Mouse (Mus musculus): ENCODE measurements around the gene Usp5.

The Usp5 gene

DNA sequence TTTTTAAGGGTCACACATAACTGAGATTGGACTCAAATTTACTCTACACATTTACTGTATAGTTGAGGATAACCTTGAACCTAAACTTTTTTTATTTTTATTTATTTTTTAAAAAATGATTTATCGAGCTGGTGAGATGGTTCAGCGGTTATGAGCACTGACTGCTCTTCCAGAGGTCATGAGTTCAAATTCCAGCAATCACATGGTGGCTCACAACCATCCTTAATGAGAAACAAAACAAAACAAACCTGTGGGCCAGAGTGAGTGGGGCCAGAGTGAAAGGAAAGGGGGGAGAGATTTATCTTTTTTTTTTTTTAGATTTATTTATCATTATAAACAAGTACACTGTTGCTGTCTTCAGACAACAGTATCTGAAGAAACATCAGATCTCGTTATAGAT lies 37.4 kb downstream of the Usp5 start:
- in situ Hi-C loops (cut with MboI; ENCODE audit: unreplicated experiment in 2 of 2) = no loop called here

DNA sequence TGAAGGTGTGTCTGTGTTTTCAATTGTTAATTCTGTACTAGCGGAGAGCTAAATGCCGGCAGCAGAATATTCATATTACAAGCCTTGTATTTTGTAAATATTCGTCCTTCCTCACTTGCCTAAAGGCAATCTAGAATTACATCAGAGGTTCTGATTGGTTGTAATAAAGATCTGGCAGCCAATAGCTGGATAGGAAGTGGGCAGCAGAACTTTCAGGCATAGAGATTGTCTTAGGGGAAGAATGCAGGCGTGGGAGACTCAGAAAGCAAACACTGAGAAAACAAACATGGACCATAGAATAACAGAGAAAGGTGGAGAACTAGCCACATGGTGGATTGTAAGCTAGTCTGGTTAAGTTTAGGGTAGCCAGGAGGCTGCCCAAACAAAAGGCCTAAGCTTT lies 39.2 kb downstream of the Usp5 start:
- in situ Hi-C loops (cut with MboI; ENCODE audit: unreplicated experiment in 2 of 2) = no loop called here

GRCm38 (mm10) chr6:124789519-124789918 lies 39.8 kb downstream of the Usp5 start:
- in situ Hi-C loops (cut with MboI; ENCODE audit: unreplicated experiment in 2 of 2) = no loop called here

DNA sequence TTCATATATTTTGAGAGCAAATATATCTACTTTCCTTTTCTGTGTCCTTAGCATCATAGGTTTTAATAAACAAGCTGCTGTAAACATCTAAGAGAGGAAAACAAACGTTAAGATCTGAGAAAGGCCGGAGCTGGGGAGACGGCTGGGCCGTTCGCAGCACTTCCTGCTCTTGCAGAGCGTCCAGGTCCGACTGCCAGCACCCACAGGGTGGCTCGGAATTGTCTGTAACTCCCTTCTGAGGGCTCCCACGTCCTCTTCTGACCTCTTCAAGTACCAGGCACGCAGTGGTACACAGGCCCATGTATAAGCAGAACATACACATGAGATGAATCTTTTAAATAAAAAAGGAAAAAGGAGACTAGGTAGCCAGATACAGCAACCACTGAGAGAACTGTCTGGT lies 41.6 kb downstream of the Usp5 start:
- in situ Hi-C loops (cut with MboI; ENCODE audit: unreplicated experiment in 2 of 2) = no loop called here

GRCm38 (mm10) chr6:124786756-124787420 lies 42.4 kb downstream of the Usp5 start:
- in situ Hi-C loops (cut with MboI; ENCODE audit: unreplicated experiment in 2 of 2) = no loop called here

GRCm38 (mm10) chr6:124782436-124782835 lies 46.8 kb downstream of the Usp5 start:
- in situ Hi-C loops (cut with MboI; ENCODE audit: unreplicated experiment in 2 of 2) = no loop called here

DNA sequence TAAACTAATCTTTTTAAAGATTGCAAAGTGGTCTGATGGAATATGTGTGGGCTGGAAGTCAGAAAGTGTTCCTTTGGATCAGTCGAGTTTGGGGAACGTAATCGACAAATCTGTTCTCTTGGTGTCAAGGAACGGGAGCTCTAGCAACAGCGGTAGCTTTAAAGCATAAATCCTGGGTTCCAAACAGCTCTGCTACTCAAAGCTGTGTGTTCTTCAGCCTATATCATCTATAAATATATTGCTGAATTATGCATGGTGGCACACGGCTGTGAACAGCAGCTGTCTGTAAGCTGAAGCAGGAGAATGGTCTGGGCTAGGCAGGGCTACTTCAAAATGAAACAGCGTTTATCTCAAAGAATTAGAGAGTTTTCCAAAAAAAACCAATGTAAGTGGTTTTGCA lies 48.4 kb downstream of the Usp5 start:
- in situ Hi-C loops (cut with MboI; ENCODE audit: unreplicated experiment in 2 of 2) = no loop called here

- in situ Hi-C loops (cut with MboI; ENCODE audit: unreplicated experiment in 2 of 2) = no loop called here
These were observed 49.3 kb downstream of the Usp5 start for GRCm38 (mm10) chr6:124779984-124780416.

GRCm38 (mm10) chr6:124779222-124779983 lies 49.9 kb downstream of the Usp5 start, which contains the start of gene Lrrc23:
Gene Lrrc23 (minus strand): TSS chr6:124779727.
- in situ Hi-C loops (cut with MboI; ENCODE audit: unreplicated experiment in 2 of 2) = no loop called here

- in situ Hi-C loops (cut with MboI; ENCODE audit: unreplicated experiment in 2 of 2) = loop anchor here in 1 of 2 experiments (25.0 kb wide), 1 partner anchor 358 kb away; the partner anchor contains the start of gene Pex5
These were observed 58.8 kb downstream of the Usp5 start for GRCm38 (mm10) chr6:124770511-124770910.

GRCm38 (mm10) chr6:124770013-124770412 lies 59.3 kb downstream of the Usp5 start:
- in situ Hi-C loops (cut with MboI; ENCODE audit: unreplicated experiment in 2 of 2) = loop anchor here in 1 of 2 experiments (25.0 kb wide), 1 partner anchor 358 kb away; the partner anchor contains the start of gene Pex5

DNA sequence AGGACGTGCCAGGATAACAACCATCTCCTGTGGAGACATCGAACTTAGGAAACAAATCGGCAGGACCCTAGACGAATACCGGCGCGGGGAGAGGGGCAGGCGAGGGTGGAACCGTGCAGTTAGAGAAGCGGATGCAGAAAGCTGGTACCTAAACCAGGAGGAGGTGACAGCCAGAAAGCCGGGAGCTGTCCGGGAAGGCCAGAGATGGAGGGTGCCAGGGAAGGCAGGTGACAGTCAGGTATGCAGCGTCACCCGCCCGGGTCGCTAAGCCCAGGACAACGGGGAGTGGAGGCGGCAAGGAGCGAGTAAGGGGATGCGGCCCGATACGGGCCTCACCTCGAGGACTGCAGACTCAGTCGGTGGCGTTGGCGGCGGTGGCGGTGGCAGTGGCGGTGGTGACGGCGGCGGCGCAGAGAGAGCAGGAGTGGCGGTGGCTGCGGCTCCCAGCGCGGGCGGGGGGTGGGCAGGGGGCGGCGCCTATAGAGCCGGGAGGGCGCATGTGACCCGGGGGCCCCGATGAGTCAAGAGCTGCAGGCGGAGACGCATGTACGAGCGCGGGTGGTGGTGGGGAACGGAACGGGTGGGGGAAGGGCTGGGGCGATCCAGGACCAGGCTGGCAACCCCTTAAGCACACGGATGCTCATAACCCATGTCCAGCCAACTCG lies 60.1 kb downstream of the Usp5 start, which contains the start of gene Eno2:
TSS of gene Eno2 (minus strand) at position 573 of the 665 bp plus-strand sequence.
- in situ Hi-C loops (cut with MboI; ENCODE audit: unreplicated experiment in 2 of 2) = loop anchor here (10.0 to 25.0 kb wide), 2 partner anchors 264 to 357 kb away; partner anchors contain the start of gene Pex5 (in 1 of the 2)

DNA sequence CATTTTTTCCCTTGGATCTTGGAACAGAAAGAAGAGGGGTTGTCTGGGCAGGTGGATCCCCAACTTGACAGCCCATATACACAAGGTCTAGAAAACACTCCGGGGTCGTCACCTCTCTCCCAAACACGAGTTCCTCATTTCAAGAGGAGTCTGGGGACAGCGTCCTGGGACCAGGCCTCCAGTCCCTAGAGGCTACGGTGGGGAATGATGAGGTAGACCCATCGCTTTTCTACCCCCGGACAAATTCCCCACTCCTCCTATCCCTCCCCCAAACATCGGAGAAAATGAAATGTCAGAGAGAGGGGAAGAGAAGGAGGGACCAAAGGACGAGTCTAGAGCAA lies 60.6 kb downstream of the Usp5 start:
- in situ Hi-C loops (cut with MboI; ENCODE audit: unreplicated experiment in 2 of 2) = loop anchor here (10.0 to 25.0 kb wide), 2 partner anchors 264 to 356 kb away; partner anchors contain the start of gene Pex5 (in 1 of the 2)

DNA sequence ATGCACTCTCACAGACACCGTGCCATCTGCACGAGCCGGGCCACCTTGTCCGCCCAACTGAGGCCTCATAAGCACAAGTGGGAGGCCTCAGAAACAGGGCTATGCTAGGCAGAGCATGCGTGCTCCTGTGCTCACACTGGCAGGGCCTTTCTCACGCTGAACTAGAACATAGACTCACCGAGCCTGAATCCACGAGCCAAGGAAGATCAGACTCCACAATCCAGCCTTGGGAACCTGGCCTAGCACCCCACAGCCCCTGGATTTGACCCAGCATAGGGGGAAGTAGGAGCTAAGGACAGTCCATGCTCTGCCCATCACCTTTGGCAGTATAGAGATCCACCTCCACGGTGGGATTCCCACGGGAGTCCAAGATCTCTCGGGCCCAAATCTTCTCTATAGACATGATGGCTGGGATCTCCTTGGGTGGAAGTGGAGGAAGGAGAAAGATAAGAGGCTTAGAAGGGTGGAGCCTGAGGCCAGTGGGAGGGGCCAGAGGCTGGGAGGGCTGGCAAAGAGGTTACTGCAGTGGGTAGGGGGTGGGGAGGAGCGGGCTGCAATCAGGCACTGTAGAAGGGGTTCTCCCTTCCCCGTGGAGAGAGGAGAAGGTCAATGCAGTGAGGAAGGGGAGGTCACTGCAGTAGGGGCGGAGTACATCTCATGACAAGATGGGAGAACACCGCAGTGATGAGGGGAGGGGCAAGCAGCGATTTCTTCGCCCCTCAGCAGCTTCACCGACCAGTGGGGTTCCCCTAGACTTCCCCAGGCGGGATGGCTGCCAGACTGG lies 61.2 kb downstream of the Usp5 start:
- in situ Hi-C loops (cut with MboI; ENCODE audit: unreplicated experiment in 2 of 2) = loop anchor here (10.0 to 25.0 kb wide), 2 partner anchors 263 to 356 kb away; partner anchors contain the start of gene Pex5 (in 1 of the 2)

- in situ Hi-C loops (cut with MboI; ENCODE audit: unreplicated experiment in 2 of 2) = loop anchor here (10.0 to 25.0 kb wide), 2 partner anchors 263 to 355 kb away; partner anchors contain the start of gene Pex5 (in 1 of the 2)
These were observed 61.8 kb downstream of the Usp5 start for GRCm38 (mm10) chr6:124767536-124767919.

DNA sequence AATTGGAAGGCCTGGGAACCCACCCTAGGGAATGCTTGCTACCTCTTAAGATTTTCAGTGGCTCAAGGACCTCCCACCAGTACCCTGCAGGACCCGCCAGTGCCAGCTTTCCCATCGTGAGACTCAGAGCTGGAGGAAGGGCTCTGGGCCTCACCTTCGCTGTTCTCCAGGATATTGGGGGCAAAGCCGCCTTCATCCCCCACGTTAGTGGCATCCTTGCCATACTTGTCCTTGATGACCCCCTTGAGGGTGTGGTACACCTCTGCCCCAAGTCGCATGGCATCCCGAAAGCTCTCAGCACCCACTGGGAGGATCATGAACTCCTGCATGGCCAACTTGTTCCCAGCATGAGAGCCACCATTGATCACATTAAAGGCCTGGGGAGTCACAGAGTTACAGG lies 63.3 kb downstream of the Usp5 start:
- in situ Hi-C loops (cut with MboI; ENCODE audit: unreplicated experiment in 2 of 2) = loop anchor here (10.0 to 25.0 kb wide), 2 partner anchors 261 to 354 kb away; partner anchors contain the start of gene Pex5 (in 1 of the 2)
